Mouse (Mus musculus) right cerebral cortex, postnatal 25 days (tissue): ENCODE results near the gene Mrpl45.
"Not testable (repeated sequence)": the region's sequence is repeated elsewhere in the genome, so short reads cannot be mapped to it uniquely, and the experiment has no call there.

Experiments used
- DNase-seq: peaks from one replicate; pipeline ENCODE4 v3.0.0; 2022

The Mrpl45 gene

GRCm38 (mm10) chr11:97315504-97316503 is at the start of gene Mrpl45:
Mrpl45 (plus strand) TSS chr11:97315716.
- peak; percentile 99 for DNase-seq

- DNase-seq: not testable (repeated sequence)
Measured at GRCm38 (mm10) chr11:97266544-97266943, 49.0 kb upstream of the Mrpl45 start.

- DNase-seq: not testable (repeated sequence)
Measured at GRCm38 (mm10) chr11:97270004-97270403, 45.5 kb upstream of the Mrpl45 start.

GRCm38 (mm10) chr11:97272835-97273234 is 42.7 kb upstream of the Mrpl45 start:
- no peak for DNase-seq

GRCm38 (mm10) chr11:97273613-97274012 is 41.9 kb upstream of the Mrpl45 start:
- no peak for DNase-seq

GRCm38 (mm10) chr11:97274947-97275346 is 40.6 kb upstream of the Mrpl45 start:
- not testable (repeated sequence) for DNase-seq

GRCm38 (mm10) chr11:97275349-97275748 is 40.2 kb upstream of the Mrpl45 start:
- no peak for DNase-seq

GRCm38 (mm10) chr11:97276019-97276418 is 39.5 kb upstream of the Mrpl45 start:
- no peak for DNase-seq

- DNase-seq: no peak
Measured at GRCm38 (mm10) chr11:97277166-97277565, 38.4 kb upstream of the Mrpl45 start.

- no peak for DNase-seq
Measured at GRCm38 (mm10) chr11:97278456-97278855, 37.1 kb upstream of the Mrpl45 start.

- peak; percentile 8 for DNase-seq
Measured at GRCm38 (mm10) chr11:97279040-97279404, 36.5 kb upstream of the Mrpl45 start.

GRCm38 (mm10) chr11:97279405-97280215 is 35.9 kb upstream of the Mrpl45 start:
- peak; percentile 75 for DNase-seq

- peak; percentile 77 for DNase-seq
Measured at GRCm38 (mm10) chr11:97280216-97280861, 35.2 kb upstream of the Mrpl45 start, which contains the start of gene Npepps. Npepps (minus strand) TSS chr11:97280638.

GRCm38 (mm10) chr11:97282179-97282578 is 33.3 kb upstream of the Mrpl45 start:
- DNase-seq: no peak

- no peak for DNase-seq
Measured at GRCm38 (mm10) chr11:97284854-97285253, 30.7 kb upstream of the Mrpl45 start.

- DNase-seq: no peak
Measured at GRCm38 (mm10) chr11:97285852-97286775, 29.4 kb upstream of the Mrpl45 start.

- no peak for DNase-seq
Measured at GRCm38 (mm10) chr11:97286973-97287372, 28.5 kb upstream of the Mrpl45 start.

GRCm38 (mm10) chr11:97287643-97288042 is 27.9 kb upstream of the Mrpl45 start:
- no peak for DNase-seq

- no peak for DNase-seq
Measured at GRCm38 (mm10) chr11:97289276-97290230, 26.0 kb upstream of the Mrpl45 start.

- DNase-seq: no peak
Measured at GRCm38 (mm10) chr11:97292731-97293130, 22.8 kb upstream of the Mrpl45 start.

- DNase-seq: no peak
Measured at GRCm38 (mm10) chr11:97296542-97296941, 19.0 kb upstream of the Mrpl45 start.
